Mouse (Mus musculus) heart, adult 2 months (tissue): ENCODE data around the gene Kcna1. TPM values are rescaled to one million over a fixed set of nuclear protein-coding genes. Genes with fewer than 3 reads are reported as not detected.

Source experiments
- DNase-seq, 2 experiments: peaks; one replicate each; pipeline ENCODE4 v3.0.0; 2021
- H3K27ac ChIP-seq: fragments of 200-600 bp; 2 replicates; pipeline ENCODE4 v1.8.1; 2022
- H3K27me3 ChIP-seq: fragments of 200-500 bp; 2 replicates; pipeline ENCODE4 v1.6.1; 2012; ENCODE audit warnings: mild to moderate bottlenecking, low read length, inconsistent platforms, mixed read lengths; ENCODE audit not compliant: control insufficient read depth, insufficient read depth
- H3K36me3 ChIP-seq: fragments of 200-500 bp; 2 replicates; pipeline ENCODE4 v1.6.1; 2012; ENCODE audit warnings: low read length, inconsistent platforms; ENCODE audit not compliant: control insufficient read depth, insufficient read depth
- H3K4me1 ChIP-seq: fragments of 200-500 bp; 2 replicates; pipeline ENCODE4 v1.6.1; 2011; ENCODE audit warnings: low read length; ENCODE audit not compliant: control insufficient read depth, insufficient read depth
- H3K4me3 ChIP-seq: fragments of 200-600 bp; 2 replicates; pipeline ENCODE4 v1.8.1; 2022
- H3K79me2 ChIP-seq: fragments of 200-500 bp; replicated peaks from 2 replicates; pipeline ENCODE4 v1.6.1; 2012; ENCODE audit warnings: mild to moderate bottlenecking, inconsistent platforms, low read length, moderate library complexity, mixed read lengths; ENCODE audit not compliant: control insufficient read depth, insufficient read depth
- H3K9ac ChIP-seq: fragments of 200-500 bp; 2 replicates; pipeline ENCODE4 v1.6.1; 2012; ENCODE audit warnings: low read depth, mild to moderate bottlenecking, control low read depth, inconsistent platforms, low read length, mixed read lengths
- CTCF ChIP-seq: fragments of 200-600 bp; IDR thresholded peaks from 2 replicates; pipeline ENCODE4 v1.8.1; 2022; ENCODE audit warnings: antibody characterized with exemption, mild to moderate bottlenecking, moderate library complexity
- EP300 ChIP-seq: fragments of 200-500 bp; IDR thresholded peaks from 2 replicates; pipeline ENCODE4 v1.6.1; 2011; ENCODE audit warnings: low read depth, low read length, control low read depth; ENCODE audit not compliant: insufficient read depth
- POLR2A ChIP-seq: fragments of 200-500 bp; IDR thresholded peaks from 2 replicates; pipeline ENCODE4 v1.6.1; 2011; ENCODE audit warnings: mild to moderate bottlenecking, low read depth, low read length, control low read depth; ENCODE audit not compliant: insufficient read depth
- WGBS: fragments of 180-500 bp; shearing (Covaris S2); methylation state at CpG from one replicate; pipeline ENCODE4 v1.1.7; 2018; 5-methylcytosine and 5-hydroxymethylcytosine counted together
- intact Hi-C: fragments of 180-260 bp; cut with DNase I; formaldehyde crosslinking; loops from one replicate; pipeline ENCODE4 v1.15.1; 2025
- polyA plus RNA-seq: library from polyadenylated mRNA; depleted of rRNA; stranded (reverse); fragments of >200 nt; gene quantifications from 2 replicates; pipeline ENCODE4 v1.2.3, GENCODE M21; 2012; rRNA removed
- total RNA-seq, 2 experiments: library from RNA; stranded (reverse); gene quantifications; 2 replicates each; pipeline ENCODE4 v1.2.3; 2021

Gene Kcna1
- total and polyA plus RNA-seq, 3 experiments, result 1.8 to 2.9 (median 2.6) TPM

GRCm38 (mm10) chr6:126595130-126595529 is 51.1 kb downstream of the Kcna1 start:
- Histone ChIP-seq H3K27me3 (no peaks in the 10 kb centered on the region), H3K36me3 (no peaks in the 10 kb centered on the region), H3K27ac (no peak overlapping the region), H3K4me1 (no peaks in the 10 kb centered on the region), H3K4me3 (no peak overlapping the region), H3K79me2 (no peaks in the 10 kb centered on the region), H3K9ac (no peak overlapping the region)
- TF ChIP-seq POLR2A, result no peak
- no peak for TF ChIP-seq CTCF
- no peak for TF ChIP-seq EP300
- intact Hi-C loops, result no loop called here
- 43% methylated on average over 5 of the region's 5 CpGs for WGBS
- no peak for DNase-seq

DNA sequence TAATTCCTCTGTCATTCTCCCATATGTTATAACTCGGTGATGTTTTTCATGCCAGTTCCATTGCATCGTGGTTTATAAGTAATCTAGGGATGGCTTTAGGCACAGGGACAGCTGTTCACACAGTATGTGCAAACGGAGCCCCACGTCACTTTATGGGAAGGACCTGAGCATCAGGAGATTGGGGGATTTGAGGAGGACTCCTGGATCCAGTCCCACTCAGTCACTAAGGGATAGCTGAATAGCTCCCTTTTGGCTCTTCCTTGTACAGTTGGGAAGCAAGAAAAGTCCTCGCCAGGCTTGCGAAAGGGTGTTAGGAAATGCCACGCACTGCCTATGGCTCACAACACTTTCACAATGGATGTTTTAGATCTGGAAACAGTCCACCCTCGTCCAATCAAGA is 51.8 kb downstream of the Kcna1 start:
- intact Hi-C loops, result no loop called here
- Histone ChIP-seq H3K27ac (no peak overlapping the region), H3K4me1 (no peaks in the 10 kb centered on the region), H3K36me3 (no peaks in the 10 kb centered on the region), H3K4me3 (no peak overlapping the region), H3K9ac (no peak overlapping the region), H3K79me2 (no peaks in the 10 kb centered on the region), H3K27me3 (no peaks in the 10 kb centered on the region)
- TF ChIP-seq EP300 (no peak), POLR2A (no peak), CTCF (no peak)
- DNase-seq, result no peak
- 74% methylated on average over 8 of the region's 8 CpGs for WGBS

DNA sequence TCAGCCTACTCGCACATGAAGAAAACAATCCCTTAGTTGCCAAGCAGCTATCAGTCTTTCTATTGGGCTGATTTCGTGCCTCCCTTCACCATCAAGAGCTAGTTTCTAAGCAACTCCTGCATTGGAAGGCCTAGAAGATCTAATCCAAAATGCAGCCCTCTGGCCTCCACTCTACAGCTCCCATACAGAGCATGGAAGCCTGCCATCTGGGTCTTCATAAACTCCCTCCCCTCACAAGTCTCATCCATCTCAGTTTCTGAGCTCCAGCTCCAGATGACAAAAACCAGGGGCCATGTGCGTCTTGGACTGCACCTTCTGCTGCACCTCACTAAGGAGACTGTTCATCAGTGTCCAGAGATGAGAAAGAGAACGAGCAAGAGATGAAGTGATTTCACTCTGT is 52.8 kb downstream of the Kcna1 start:
- 77% methylated on average over 4 of the region's 4 CpGs for WGBS

More for the DNA sequence above, 52.8 kb downstream of the Kcna1 start:
- Histone ChIP-seq H3K27me3 (no peaks in the 10 kb centered on the region), H3K4me3 (no peak overlapping the region), H3K9ac (no peak overlapping the region), H3K79me2 (no peaks in the 10 kb centered on the region), H3K36me3 (no peaks in the 10 kb centered on the region), H3K27ac (no peak overlapping the region), H3K4me1 (no peaks in the 10 kb centered on the region)
- no peak for DNase-seq
- intact Hi-C loops, result no loop called here
- TF ChIP-seq EP300 (no peak), POLR2A (no peak), CTCF (no peak)

Other genes starting within 250 kb of the Kcna1 start
- 10 to 100 TPM; 15.1 to 27.1 TPM for gene Kcna5, start 111.0 kb downstream of the Kcna1 start, total RNA-seq
- gene Kcna5, start 111.0 kb downstream of the Kcna1 start, polyA plus RNA-seq, result 20.4 and 23.2 TPM in 2 replicates
- gene Kcna6, start 94.3 kb upstream of the Kcna1 start, total RNA-seq, result 1 to 10 TPM; 1.2 TPM
- gene Kcna6, start 94.3 kb upstream of the Kcna1 start, polyA plus RNA-seq, result 1.1 and 1.2 TPM in 2 replicates
- gene Ndufa9, start 202.8 kb upstream of the Kcna1 start, total RNA-seq, result 100 to 1,000 TPM; 667 to 776 TPM
- 522 and 660 TPM in 2 replicates for gene Ndufa9, start 202.8 kb upstream of the Kcna1 start, polyA plus RNA-seq
- gene Akap3, start 206.7 kb upstream of the Kcna1 start, total RNA-seq, result not detected
- gene Akap3, start 206.7 kb upstream of the Kcna1 start, polyA plus RNA-seq, result 0.15 and 0.21 TPM in 2 replicates